Comparison of ENCODE assay signal across 14 mouse cellular contexts in genomic region chr4:135883401-135883851, GRCm38 (mm10). TPM values are rescaled to one million over a fixed set of nuclear protein-coding genes. Genes with fewer than 3 reads are reported as not detected.
DNase-seq lines count a peak whose midpoint lies in the region; ATAC-seq and TF ChIP-seq lines count a peak whose summit lies in the region.
"Had no signal": no experiment of that assay in that cellular context is flagged by ENCODE, and none has a peak within 500 bp of the region (broad histone marks: within the 10 kb centered on the region; RNA-seq: fewer than 3 reads in every experiment).

No protein-coding gene starts in this region.

- H3K9ac ChIP-seq in lung, embryonic 16.5 days (ENCODE audit: low read length), result peak overlapping the region; percentile 29; the same call in 1 of the 2 replicates
- H3K9ac ChIP-seq in kidney, embryonic 16.5 days (replicated peaks; ENCODE audit: low read length), result 0 out of 2 replicates have a peak overlapping the region, but pooled peaks have one; percentile 22
- H3K9ac ChIP-seq: liver, embryonic 14.5 days; neural tube, embryonic 13.5 days had no signal

- H3K4me1 ChIP-seq in lung, embryonic 16.5 days (replicated peaks; ENCODE audit: control insufficient read depth, insufficient read depth, low read length), result peaks cover 12% of the 10 kb centered on the region
- H3K4me1 ChIP-seq in lung, adult 2 months (ENCODE audit: control insufficient read depth, insufficient read depth, low read length), result peaks cover 3% of the 10 kb centered on the region
- H3K4me1 ChIP-seq in kidney, embryonic 16.5 days (ENCODE audit: insufficient read depth, low read length), result peaks cover 19% of the 10 kb centered on the region
- H3K4me1 ChIP-seq: neural tube, embryonic 13.5 days had no signal

- no peaks in the 10 kb centered on the region for H3K27me3 ChIP-seq in lung, embryonic 16.5 days (ENCODE audit: control insufficient read depth, insufficient read depth, low read depth, low read length)
- H3K27me3 ChIP-seq in kidney, embryonic 16.5 days (ENCODE audit: insufficient read depth, low read length), result no peaks in the 10 kb centered on the region
- H3K27me3 ChIP-seq: neural tube, embryonic 13.5 days had no signal

- intact Hi-C loops in left cerebral cortex, postnatal 36 days (cut with DNase I), result no loop called here

- no peak for TF ChIP-seq CTCF in lung, adult 2 months (IDR thresholded peaks at IDR 0.05; ENCODE audit: insufficient read depth, low read length)

- no peak overlapping the region for H3K27ac ChIP-seq in lung, embryonic 16.5 days (ENCODE audit: low read length)
- H3K27ac ChIP-seq in kidney, embryonic 16.5 days (ENCODE audit: low read length), result peak overlapping the region; percentile 53
- H3K27ac ChIP-seq: hindbrain, postnatal 0 days; liver, embryonic 14.5 days; neural tube, embryonic 13.5 days had no signal

- H3K4me3 ChIP-seq in lung, embryonic 16.5 days (ENCODE audit: low read length), result no peak overlapping the region
- H3K4me3 ChIP-seq in lung, adult 2 months (replicated peaks; ENCODE audit: extremely low read depth, low read depth, low read length), result no peak overlapping the region
- H3K4me3 ChIP-seq in kidney, embryonic 16.5 days (ENCODE audit: low read length), result no peak overlapping the region
- H3K4me3 ChIP-seq: erythroblast, embryonic 14.5 days; neural tube, embryonic 13.5 days had no signal

- DNase-seq in embryo, embryonic 10.5 days (ENCODE audit: low spot score), result peak; percentile 22
- no peak for DNase-seq in embryo, embryonic 9.5 days (ENCODE audit: extremely low spot score)
- DNase-seq in lung, adult 2 months, result no peak
- DNase-seq in adrenal gland, adult 18-20 months (ENCODE audit: low spot score in 2 of 2), result peak; percentile 30 to 51
- DNase-seq in left cerebral cortex, postnatal 36 days (ENCODE audit: low spot score in 2 of 2), result no peak
- no peak for DNase-seq in gastrocnemius, adult 18-20 months (ENCODE audit: low spot score)
- DNase-seq: gastrocnemius, postnatal 25 days; midbrain, embryonic 14.5 days had no signal

- H3K4me2 ChIP-seq in lung, embryonic 16.5 days (ENCODE audit: low read depth, low read length), result 0 out of 2 replicates have a peak overlapping the region, but pooled peaks have one; percentile 9
- H3K4me2 ChIP-seq in kidney, embryonic 16.5 days (replicated peaks; ENCODE audit: low read depth, low read length), result no peak overlapping the region
- H3K4me2 ChIP-seq: neural tube, embryonic 13.5 days had no signal

- H3K36me3 ChIP-seq in lung, embryonic 16.5 days (ENCODE audit: control insufficient read depth, insufficient read depth, low read length), result no peaks in the 10 kb centered on the region
- no peaks in the 10 kb centered on the region for H3K36me3 ChIP-seq in kidney, embryonic 16.5 days (ENCODE audit: insufficient read depth, low read length)
- H3K36me3 ChIP-seq: neural tube, embryonic 13.5 days had no signal

- H3K9me3 ChIP-seq in lung, embryonic 16.5 days (ENCODE audit: control insufficient read depth, low read length), result no peaks in the 10 kb centered on the region
- no peaks in the 10 kb centered on the region for H3K9me3 ChIP-seq in kidney, embryonic 16.5 days (ENCODE audit: low read length)
- H3K9me3 ChIP-seq: neural tube, embryonic 13.5 days had no signal

- TF ChIP-seq POLR2A in lung, adult 2 months (IDR thresholded peaks at IDR 0.05; ENCODE audit: borderline replicate concordance, extremely low read depth, low read depth, low read length), result no peak

- peak; percentile 39; the same call in 1 of the 2 replicates for ATAC-seq in lung, embryonic 16.5 days (ENCODE audit: low read depth)
- ATAC-seq in kidney, embryonic 16.5 days (ENCODE audit: low FRiP score, low TSS enrichment), result no peak
- ATAC-seq: hindbrain, postnatal 0 days had no signal

- 20% methylated on average over 10 of the region's 10 CpGs for WGBS in lung, embryonic 16.5 days
- WGBS in lung, adult 2 months, result 30% methylated on average over 10 of the region's 10 CpGs
- WGBS in kidney, embryonic 16.5 days, result 26% methylated on average over 10 of the region's 10 CpGs

RNA-seq across cellular contexts. Expression of gene Pnrc2, which starts 9.8 kb away (rescaled TPM):
- 217 and 224 TPM in 2 replicates for polyA plus RNA-seq in lung, embryonic 16.5 days (2015; fragmentation: Nextera tagmentation; extraction: Ambion mirVana)
- 13.6 and 21.0 TPM in 2 replicates for polyA plus RNA-seq in lung, adult 2 months (2012; rRNA removed)
- total RNA-seq in adrenal gland, adult 18-20 months (2021), result 100 to 1,000 TPM in 1 of 2 experiments, 10 to 100 TPM in 1; 89.4 to 111 TPM
- 211 and 212 TPM in 2 replicates for polyA plus RNA-seq in kidney, embryonic 16.5 days (2015; fragmentation: Nextera tagmentation; extraction: Ambion mirVana)
- 10 to 100 TPM; 41.2 to 44.6 TPM for total RNA-seq in left cerebral cortex, postnatal 36 days (2021)
- total RNA-seq in gastrocnemius, adult 18-20 months (2021), result 10 to 100 TPM; 39.8 to 42.2 TPM

RNA-seq across cellular contexts. Expression of gene Cnr2, which starts 11.8 kb away (rescaled TPM):
- polyA plus RNA-seq in lung, embryonic 16.5 days (2015; fragmentation: Nextera tagmentation; extraction: Ambion mirVana), result 1.3 TPM in 2 replicates
- polyA plus RNA-seq in lung, adult 2 months (2012; rRNA removed), result 7.3 and 9.1 TPM in 2 replicates
- 1 to 10 TPM in 1 of 2 experiments, under 1 TPM in 1; 0.93 to 1.8 TPM for total RNA-seq in adrenal gland, adult 18-20 months (2021)
- polyA plus RNA-seq in kidney, embryonic 16.5 days (2015; fragmentation: Nextera tagmentation; extraction: Ambion mirVana), result 1.0 and 1.1 TPM in 2 replicates
- total RNA-seq in left cerebral cortex, postnatal 36 days (2021), result under 1 TPM; 0.12 to 0.14 TPM
- under 1 TPM in 1 of 2 experiments, not detected in 1; 0.12 TPM for total RNA-seq in gastrocnemius, adult 18-20 months (2021)
- polyA plus RNA-seq: erythroblast, embryonic 14.5 days had no signal

RNA-seq across cellular contexts. Expression of gene Srsf10, which starts 27.9 kb away (rescaled TPM):
- polyA plus RNA-seq in lung, embryonic 16.5 days (2015; fragmentation: Nextera tagmentation; extraction: Ambion mirVana), result 245 and 264 TPM in 2 replicates
- 72.6 and 84.9 TPM in 2 replicates for polyA plus RNA-seq in lung, adult 2 months (2012; rRNA removed)
- 100 to 1,000 TPM in 1 of 2 experiments, 10 to 100 TPM in 1; 95.5 to 115 TPM for total RNA-seq in adrenal gland, adult 18-20 months (2021)
- polyA plus RNA-seq in kidney, embryonic 16.5 days (2015; fragmentation: Nextera tagmentation; extraction: Ambion mirVana), result 242 and 253 TPM in 2 replicates
- 10 to 100 TPM; 51.3 to 88.9 TPM for total RNA-seq in left cerebral cortex, postnatal 36 days (2021)
- total RNA-seq in gastrocnemius, adult 18-20 months (2021), result 10 to 100 TPM; 25.6 to 27.0 TPM

RNA-seq across cellular contexts. Expression of gene Fuca1, which starts 37.1 kb away (rescaled TPM):
- polyA plus RNA-seq in lung, embryonic 16.5 days (2015; fragmentation: Nextera tagmentation; extraction: Ambion mirVana), result 76.4 and 94.8 TPM in 2 replicates
- 51.5 and 64.0 TPM in 2 replicates for polyA plus RNA-seq in lung, adult 2 months (2012; rRNA removed)
- 100 to 1,000 TPM in 1 of 2 experiments, 10 to 100 TPM in 1; 95.5 to 101 TPM for total RNA-seq in adrenal gland, adult 18-20 months (2021)
- polyA plus RNA-seq in kidney, embryonic 16.5 days (2015; fragmentation: Nextera tagmentation; extraction: Ambion mirVana), result 89.1 and 89.4 TPM in 2 replicates
- total RNA-seq in left cerebral cortex, postnatal 36 days (2021), result 10 to 100 TPM; 31.7 to 40.0 TPM
- total RNA-seq in gastrocnemius, adult 18-20 months (2021), result 10 to 100 TPM; 22.5 to 23.3 TPM

Comparison
In these comparisons a context has a peak if more than half of its experiments do, and no peak if none do; other contexts are left out.
1. DNase-seq: peak in embryo, embryonic 10.5 days (single experiment) and adrenal gland, adult 18-20 months (2 of 2); none in embryo, embryonic 9.5 days (single experiment), lung, adult 2 months (single experiment), left cerebral cortex, postnatal 36 days (0 of 2) and gastrocnemius, adult 18-20 months (single experiment).